Mouse (Mus musculus) ES-E14 (cell line): ENCODE measurements around the gene Vcl. TPM values are rescaled to one million over a fixed set of nuclear protein-coding genes. Genes with fewer than 3 reads are reported as not detected.
A peak's percentile ranks its signal among the peaks of the same experiment; 100 is the strongest.

Experiments used
- DNase-seq: peaks from one replicate; pipeline ENCODE4 v3.0.0-alpha.2; 2013; ENCODE audit warnings: low read depth, low spot score
- H3K27ac ChIP-seq: 2 replicates; pipeline ENCODE4 v1.5.1; 2012; ENCODE audit warnings: low read depth, mild to moderate bottlenecking, low read length, moderate library complexity, mixed read lengths; ENCODE audit not compliant: poor library complexity, insufficient read depth, severe bottlenecking
- H3K36me3 ChIP-seq: 2 replicates; pipeline ENCODE4 v1.6.1; 2012; ENCODE audit warnings: mild to moderate bottlenecking, low read length, moderate library complexity, mixed read lengths; ENCODE audit not compliant: control insufficient read depth, poor library complexity, insufficient read depth, severe bottlenecking
- H3K4me1 ChIP-seq, 2 experiments: fragments of 150-350 bp in 1 of 2; sonication (generic) in 1 of 2; 2 replicates each; pipeline ENCODE4 v1.6.1; 2012; ENCODE audit warnings: low read length in 2 of 2, mild to moderate bottlenecking in 1 of 2, mixed read lengths in 1 of 2; ENCODE audit not compliant: control insufficient read depth in 2 of 2, insufficient read depth in 2 of 2, poor library complexity in 1 of 2
- H3K4me3 ChIP-seq, 2 experiments: fragments of 150-350 bp in 1 of 2; sonication (generic) in 1 of 2; 2 replicates each; pipeline ENCODE4 v1.5.1; 2012; ENCODE audit warnings: low read length in 2 of 2, low read depth in 1 of 2, mild to moderate bottlenecking in 1 of 2, mixed read lengths in 1 of 2; ENCODE audit not compliant: insufficient read depth in 1 of 2, poor library complexity in 1 of 2, severe bottlenecking in 1 of 2
- H3K9ac ChIP-seq: 2 replicates; pipeline ENCODE4 v1.6.1; 2012; ENCODE audit warnings: low read depth, mild to moderate bottlenecking, low read length, mixed read lengths; ENCODE audit not compliant: poor library complexity, insufficient read depth, severe bottlenecking
- H3K9me3 ChIP-seq: fragments of 150-350 bp; sonication (generic); 2 replicates; pipeline ENCODE4 v1.6.1; 2012; ENCODE audit warnings: low read depth, mild to moderate bottlenecking, low read length; ENCODE audit not compliant: control insufficient read depth, insufficient read depth
- CHD2 ChIP-seq: IDR thresholded peaks from 2 replicates; pipeline ENCODE4 v1.6.1; 2014; ENCODE audit warnings: mild to moderate bottlenecking, low read depth, low read length, inconsistent platforms
- HCFC1 ChIP-seq: IDR thresholded peaks from 2 replicates; pipeline ENCODE4 v1.6.1; 2012; ENCODE audit warnings: low read length, inconsistent platforms, borderline replicate concordance; ENCODE audit not compliant: insufficient read depth
- MAFK ChIP-seq: IDR thresholded peaks from 2 replicates; pipeline ENCODE4 v1.6.1; 2014; ENCODE audit warnings: mild to moderate bottlenecking, low read depth, low read length, inconsistent platforms; ENCODE audit not compliant: insufficient read depth
- ZC3H11A ChIP-seq: IDR thresholded peaks from 2 replicates; pipeline ENCODE4 v1.6.1; 2012; ENCODE audit warnings: low read depth, mild to moderate bottlenecking, inconsistent platforms, low read length, borderline replicate concordance
- ZNF384 ChIP-seq: IDR thresholded peaks from 2 replicates; pipeline ENCODE4 v1.6.1; 2012; ENCODE audit warnings: low read depth, low read length, inconsistent platforms
- in situ Hi-C, 2 experiments: fragments of 600-800 bp; cut with MboI; formaldehyde crosslinking; loops; one replicate each; pipeline ENCODE4 v1.15.1; 2025; ENCODE audit warnings: low sequenced_read_pairs in 2 of 2, inconsistent platforms in 1 of 2; ENCODE audit not compliant: unreplicated experiment in 2 of 2
- total RNA-seq: library from RNA; depleted of rRNA; stranded (reverse); fragments of 300-350 nt; gene quantifications from 2 replicates; pipeline ENCODE4 v1.2.3, GENCODE M21; 2012

Vcl gene
- total RNA-seq, 1 experiment: 116 TPM

- Histone ChIP-seq H3K27ac (no peak overlapping the region), H3K4me3 (no peak overlapping the region), H3K9me3 (no peaks in the 10 kb centered on the region), H3K9ac (no peak overlapping the region), H3K4me1 (peaks cover 0 to 6% of the 10 kb centered on the region in 2 experiments; a peak in 1 of 4 replicates), H3K36me3 (no peaks in the 10 kb centered on the region)
- no peak for TF ChIP-seq ZNF384
- TF ChIP-seq CHD2: no peak
- no peak for TF ChIP-seq HCFC1
- no peak for TF ChIP-seq MAFK
- no peak for TF ChIP-seq ZC3H11A
- DNase-seq: no peak
- in situ Hi-C loops: no loop called here
These were observed 33.3 kb downstream of the Vcl start for GRCm38 (mm10) chr14:20962466-20962865.

GRCm38 (mm10) chr14:20962906-20963305 lies 33.7 kb downstream of the Vcl start:
- no peaks in the 10 kb centered on the region for H3K9me3 ChIP-seq
- H3K4me3 ChIP-seq: no peak overlapping the region
- TF ChIP-seq ZC3H11A (no peak), HCFC1 (no peak), MAFK (no peak), CHD2 (no peak), ZNF384 (no peak)
- H3K4me1 ChIP-seq: peaks cover 0 to 6% of the 10 kb centered on the region in 2 experiments; a peak in 1 of 4 replicates
- no peaks in the 10 kb centered on the region for H3K36me3 ChIP-seq
- in situ Hi-C loops: no loop called here
- H3K27ac ChIP-seq: no peak overlapping the region
- no peak overlapping the region for H3K9ac ChIP-seq
- DNase-seq: no peak

DNA sequence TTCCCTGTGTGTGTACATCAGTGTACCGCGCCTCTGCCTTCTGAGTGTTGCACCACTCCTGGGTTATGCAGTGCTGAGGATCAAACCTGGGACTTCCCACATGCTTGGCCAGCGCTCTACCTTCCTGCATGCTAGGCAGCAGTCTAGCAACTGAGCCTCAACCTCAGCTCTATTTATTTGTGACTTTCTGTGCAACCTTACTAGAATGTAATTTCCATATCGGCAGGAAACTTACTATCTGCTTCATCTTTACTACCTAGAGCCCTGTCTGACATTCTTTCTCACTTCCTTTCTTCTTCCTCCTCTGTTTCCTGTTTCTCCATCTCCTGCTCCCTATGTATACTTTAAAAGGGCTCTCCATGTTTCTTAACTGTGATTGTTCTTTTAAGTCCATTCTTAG lies 34.7 kb downstream of the Vcl start:
- H3K27ac ChIP-seq: no peak overlapping the region
- in situ Hi-C loops: no loop called here
- no peaks in the 10 kb centered on the region for H3K9me3 ChIP-seq
- H3K4me3 ChIP-seq: no peak overlapping the region
- no peak overlapping the region for H3K9ac ChIP-seq
- H3K36me3 ChIP-seq: no peaks in the 10 kb centered on the region
- H3K4me1 ChIP-seq: peaks cover 0 to 6% of the 10 kb centered on the region in 2 experiments; a peak in 1 of 4 replicates
- no peak for DNase-seq
- TF ChIP-seq ZNF384 (no peak), HCFC1 (no peak), CHD2 (no peak), ZC3H11A (no peak), MAFK (no peak)

DNA sequence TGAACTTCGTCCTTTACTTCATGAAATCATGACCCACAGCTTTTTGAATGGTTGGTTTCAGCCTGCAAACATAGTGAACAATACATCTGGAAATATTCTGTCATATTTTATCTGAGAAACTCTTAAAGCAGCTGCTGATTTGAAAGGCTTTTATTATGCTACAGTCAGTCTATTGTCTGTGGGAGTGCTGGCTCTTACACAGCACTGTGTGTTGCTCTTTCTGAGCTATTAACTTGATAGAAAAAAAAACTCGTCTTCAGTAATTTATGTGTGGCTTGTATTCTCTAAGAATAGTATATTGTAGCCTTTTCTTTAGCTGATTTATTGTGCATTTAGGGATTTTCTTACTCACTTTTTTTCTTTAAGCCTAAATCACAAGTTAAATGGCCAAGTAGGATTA lies 35.1 kb downstream of the Vcl start:
- H3K9ac ChIP-seq: no peak overlapping the region
- in situ Hi-C loops: no loop called here
- peaks cover 0 to 6% of the 10 kb centered on the region in 2 experiments; a peak in 1 of 4 replicates for H3K4me1 ChIP-seq
- no peak for DNase-seq
- H3K9me3 ChIP-seq: no peaks in the 10 kb centered on the region
- H3K4me3 ChIP-seq: no peak overlapping the region
- no peaks in the 10 kb centered on the region for H3K36me3 ChIP-seq
- no peak for TF ChIP-seq CHD2
- TF ChIP-seq MAFK: no peak
- no peak overlapping the region for H3K27ac ChIP-seq

DNA sequence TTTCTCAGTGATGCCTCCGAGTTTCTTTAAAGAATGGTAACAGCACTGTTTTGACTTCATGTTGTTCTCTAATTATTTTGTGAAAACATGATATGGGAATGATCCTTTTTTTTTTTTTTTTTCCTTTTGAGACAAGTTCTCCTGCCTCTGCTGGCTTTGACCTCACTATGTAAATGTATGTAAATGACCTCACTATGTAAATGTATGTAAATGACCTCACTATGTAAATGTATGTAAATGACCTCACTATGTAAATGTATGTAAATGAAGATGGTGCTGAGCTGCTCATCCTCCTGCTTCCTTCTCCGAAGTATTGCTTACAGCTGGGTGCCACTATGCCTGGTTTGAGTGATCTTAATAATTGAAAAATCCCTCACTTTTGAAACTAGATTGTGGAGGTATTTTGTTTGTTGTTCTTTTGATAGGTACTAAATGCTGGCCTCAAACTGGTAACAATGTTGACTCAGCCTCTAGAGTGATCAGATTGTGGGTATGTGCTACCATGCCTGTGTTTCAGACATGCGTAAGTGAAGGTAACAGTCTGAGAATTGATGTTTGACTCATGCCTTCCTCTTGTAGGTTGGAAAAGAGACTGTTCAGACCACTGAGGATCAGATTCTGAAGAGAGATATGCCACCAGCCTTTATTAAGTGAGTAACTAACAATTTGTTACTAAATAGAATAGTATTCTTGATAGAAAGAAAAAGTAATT lies 37.9 kb downstream of the Vcl start:
- no peak overlapping the region for H3K9ac ChIP-seq
- H3K27ac ChIP-seq: no peak overlapping the region
- no peak for DNase-seq
- no peaks in the 10 kb centered on the region for H3K9me3 ChIP-seq
- 0 out of 4 replicates have a peak overlapping the region, but pooled peaks of 1 of the 2 experiments have one; percentile 38 for H3K4me3 ChIP-seq
- in situ Hi-C loops: no loop called here
- TF ChIP-seq HCFC1 (no peak), ZNF384 (peak; percentile 75), MAFK (no peak), ZC3H11A (no peak), CHD2 (no peak)
- H3K36me3 ChIP-seq: no peaks in the 10 kb centered on the region
- H3K4me1 ChIP-seq: peaks cover 0 to 6% of the 10 kb centered on the region in 2 experiments; a peak in 1 of 4 replicates
